Mouse (Mus musculus) lung, embryonic 14.5 days (tissue): ENCODE data around the gene Rpl4. TPM values are rescaled to one million over a fixed set of nuclear protein-coding genes. Genes with fewer than 3 reads are reported as not detected.
"Not testable (repeated sequence)": the region's sequence is repeated elsewhere in the genome, so short reads cannot be mapped to it uniquely, and the experiment has no call there.

Experiments used
- ATAC-seq: fragments of 200-750 bp; cut with Nextera tagmentation; 2 replicates; pipeline ENCODE4 v1.8.0; 2017; ENCODE audit warnings: mild to moderate bottlenecking, moderate TSS enrichment, moderate library complexity; ENCODE audit not compliant: insufficient read depth
- DNase-seq: peaks from one replicate; pipeline ENCODE4 v3.0.0-alpha.2; 2015
- H3K27ac ChIP-seq: fragments of 300-500 bp; sonication (generic); 2 replicates; pipeline ENCODE4 v1.5.1; 2014; ENCODE audit warnings: low read depth, mild to moderate bottlenecking, moderate library complexity
- H3K27me3 ChIP-seq: fragments of 300-500 bp; sonication (generic); 2 replicates; pipeline ENCODE4 v1.6.1; 2014; ENCODE audit warnings: low read length, control low read depth; ENCODE audit not compliant: insufficient read depth
- H3K36me3 ChIP-seq: fragments of 300-500 bp; sonication (generic); 2 replicates; pipeline ENCODE4 v1.6.1; 2014; ENCODE audit warnings: control low read depth; ENCODE audit not compliant: insufficient read depth
- H3K4me1 ChIP-seq: fragments of 300-500 bp; sonication (generic); 2 replicates; pipeline ENCODE4 v1.6.1; 2014; ENCODE audit warnings: antibody characterized with exemption, control low read depth; ENCODE audit not compliant: insufficient read depth
- H3K4me2 ChIP-seq: fragments of 300-500 bp; sonication (generic); 2 replicates; pipeline ENCODE4 v1.6.1; 2014; ENCODE audit warnings: mild to moderate bottlenecking
- H3K4me3 ChIP-seq: fragments of 300-500 bp; sonication (generic); 2 replicates; pipeline ENCODE4 v1.5.1; 2014; ENCODE audit warnings: low read depth, low read length
- H3K9ac ChIP-seq: fragments of 300-500 bp; sonication (generic); 2 replicates; pipeline ENCODE4 v1.6.1; 2014
- H3K9me3 ChIP-seq: fragments of 300-500 bp; sonication (generic); 2 replicates; pipeline ENCODE4 v1.6.1; 2016; ENCODE audit warnings: low read depth, low read length, control low read depth
- CTCF ChIP-seq: IDR thresholded peaks from 2 replicates; pipeline ENCODE4 v1.5.1; 2016; ENCODE audit warnings: antibody characterized with exemption, low read depth
- WGBS: fragments of 180-500 bp; shearing (Covaris S2); extraction: QIAGEN DNeasy Blood & Tissue Kit; methylation state at CpG from one replicate; pipeline ENCODE4 v1.1.7; 2014; 5-methylcytosine and 5-hydroxymethylcytosine counted together
- polyA plus RNA-seq: library from polyadenylated mRNA; unstranded; fragments of >200 nt; fragmentation: Nextera tagmentation; extraction: Ambion mirVana; gene quantifications from 2 replicates; pipeline ENCODE4 v1.2.1, GENCODE M21; 2014

Gene Rpl4
- polyA plus RNA-seq: 1,349 and 1,368 TPM in 2 replicates

DNA sequence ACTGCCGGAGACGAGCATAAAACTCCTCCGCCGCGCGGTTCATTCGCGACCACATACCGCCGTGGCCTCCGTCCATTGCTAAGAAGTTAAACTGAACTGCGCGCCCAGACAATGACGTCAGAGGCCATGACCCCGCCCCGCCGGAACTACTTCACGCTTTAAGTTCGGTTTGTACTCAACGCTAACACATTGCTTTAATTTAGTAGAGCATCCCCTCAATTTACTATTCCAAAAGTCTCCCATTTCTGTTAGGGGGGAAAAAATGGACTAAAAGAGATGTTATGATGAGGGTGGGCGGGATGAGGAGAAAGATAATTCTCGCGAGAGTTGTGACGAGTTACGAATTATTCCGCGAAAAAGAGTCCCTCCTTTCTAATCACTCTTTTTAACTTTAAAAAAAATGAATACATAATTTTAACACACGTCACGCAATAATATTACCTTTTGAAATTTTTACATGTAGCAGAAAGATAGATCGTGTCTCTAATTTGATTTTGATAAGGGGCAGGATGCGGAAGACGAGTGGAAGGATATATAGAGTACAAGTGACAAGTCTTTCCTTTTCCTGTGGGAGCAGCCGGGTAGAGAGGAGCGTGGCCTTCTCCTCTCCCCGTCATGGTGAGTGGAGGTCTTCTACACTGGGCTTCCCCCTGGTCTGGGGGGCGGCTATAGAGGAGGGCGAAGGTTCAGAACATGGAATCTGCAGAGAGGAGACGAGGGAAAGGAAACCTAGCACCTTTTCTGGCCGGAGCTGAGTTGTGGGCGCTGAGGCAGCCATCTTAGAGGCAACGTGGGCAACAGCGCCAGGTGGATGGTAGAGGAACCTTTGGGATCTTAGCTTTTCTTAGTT, at the start of gene Rpl4, which contains the start of gene Zwilch:
TSS of gene Rpl4 (plus strand) at position 560 of the 850 bp plus-strand sequence.
TSS of gene Zwilch (minus strand) at position 289 of the 850 bp plus-strand sequence.
- peak; percentile 80 for ATAC-seq
- peak within 1 kb of the TSS; percentile 64 for H3K4me3 ChIP-seq
- H3K4me2 ChIP-seq: peak within 1 kb of the TSS; percentile 73
- no peaks in the 10 kb centered on the region for H3K9me3 ChIP-seq
- H3K4me1 ChIP-seq: 0 out of 2 replicates have a peak, but pooled peaks cover 3% of the 10 kb centered on the region
- H3K36me3 ChIP-seq: peaks cover 38% of the 10 kb centered on the region
- WGBS: under 1% methylated on average over 42 of the region's 42 CpGs
- H3K27ac ChIP-seq: peak within 1 kb of the TSS; percentile 97
- H3K27me3 ChIP-seq: no peaks in the 10 kb centered on the region
- peak; percentile 24 for TF ChIP-seq CTCF
- peak within 1 kb of the TSS; percentile 95 for H3K9ac ChIP-seq
- peak; percentile 94 for DNase-seq

GRCm38 (mm10) chr9:64124846-64125245, 48.3 kb upstream of the Rpl4 start:
- not testable (repeated sequence) for H3K9me3 ChIP-seq, H3K9ac ChIP-seq, H3K27ac ChIP-seq, H3K4me2 ChIP-seq, H3K36me3 ChIP-seq, H3K4me3 ChIP-seq, H3K4me1 ChIP-seq, H3K27me3 ChIP-seq, ATAC-seq
- peak; percentile 20 for DNase-seq
- WGBS: 69% methylated on average over 3 of the region's 3 CpGs

DNA sequence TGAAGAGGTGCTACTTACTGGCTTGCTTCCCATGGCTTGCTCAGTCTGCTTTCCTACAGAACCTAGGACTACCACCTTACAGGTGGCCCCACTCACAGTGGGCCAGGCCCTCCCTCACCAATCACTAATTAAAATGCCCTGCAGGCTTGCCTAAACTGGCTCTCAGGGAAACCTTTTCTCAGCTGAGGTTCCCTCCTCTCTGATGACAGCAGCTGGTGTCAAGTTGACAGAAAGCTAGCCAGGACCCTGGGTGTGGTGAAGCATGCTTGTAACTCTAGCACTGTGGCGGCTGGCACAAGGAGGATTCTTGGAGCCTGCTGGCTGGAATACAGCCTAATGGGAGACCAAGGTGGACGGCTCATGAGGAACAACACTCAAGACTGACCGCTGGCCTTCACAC, 47.9 kb upstream of the Rpl4 start:
- ATAC-seq: no peak
- H3K27ac ChIP-seq: no peak overlapping the region
- WGBS: 55% methylated on average over 3 of the region's 3 CpGs

GRCm38 (mm10) chr9:64126121-64126520, 47.1 kb upstream of the Rpl4 start:
- 31% methylated on average over 12 of the region's 12 CpGs for WGBS
- Histone ChIP-seq H3K9ac (no peak overlapping the region), H3K4me2 (no peak overlapping the region), H3K4me3 (no peak overlapping the region), H3K9me3 (no peaks in the 10 kb centered on the region), H3K27ac (no peak overlapping the region), H3K4me1 (no peaks in the 10 kb centered on the region), H3K27me3 (no peaks in the 10 kb centered on the region), H3K36me3 (no peaks in the 10 kb centered on the region)
- ATAC-seq (no peak), DNase-seq (no peak)
- TF ChIP-seq CTCF: no peak

More for the DNA sequence above, 47.9 kb upstream of the Rpl4 start:
- no peak for TF ChIP-seq CTCF
- H3K4me3 ChIP-seq: no peak overlapping the region
- no peak overlapping the region for H3K9ac ChIP-seq
- H3K4me2 ChIP-seq: no peak overlapping the region
- H3K9me3 ChIP-seq: no peaks in the 10 kb centered on the region
- H3K36me3 ChIP-seq: no peaks in the 10 kb centered on the region
- H3K4me1 ChIP-seq: no peaks in the 10 kb centered on the region
- no peaks in the 10 kb centered on the region for H3K27me3 ChIP-seq
- DNase-seq: no peak

- Histone ChIP-seq H3K4me1 (no peaks in the 10 kb centered on the region), H3K27ac (no peak overlapping the region), H3K36me3 (peaks cover 7% of the 10 kb centered on the region), H3K4me2 (no peak overlapping the region), H3K9ac (no peak overlapping the region), H3K4me3 (no peak overlapping the region), H3K27me3 (no peaks in the 10 kb centered on the region), H3K9me3 (no peaks in the 10 kb centered on the region)
- ATAC-seq (no peak), DNase-seq (no peak)
- WGBS: 78% methylated on average over 6 of the region's 6 CpGs
- no peak for TF ChIP-seq CTCF
Measured at GRCm38 (mm10) chr9:64131623-64132022, 41.6 kb upstream of the Rpl4 start.

DNA sequence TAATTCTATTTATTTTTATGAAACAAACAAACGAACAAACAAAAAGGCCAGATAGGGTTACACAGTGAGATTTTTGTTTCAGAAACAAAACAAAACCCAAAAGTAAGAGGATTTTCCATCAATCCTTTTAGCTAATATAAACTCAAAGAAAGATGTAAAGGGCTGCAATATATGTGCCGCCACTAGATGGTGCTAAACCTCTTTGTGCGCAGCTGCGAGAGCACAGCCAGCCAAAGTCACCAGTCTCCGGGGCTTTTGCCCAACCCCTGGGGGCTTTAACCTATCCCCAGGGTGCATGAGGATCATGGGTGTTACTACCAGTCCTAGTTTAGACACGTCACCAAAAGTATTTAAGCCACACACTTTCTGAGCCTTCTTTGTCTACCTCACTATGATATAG, 34.3 kb upstream of the Rpl4 start:
- not testable (repeated sequence) for ATAC-seq
- peak; percentile 84 for DNase-seq
- H3K36me3 ChIP-seq: peaks cover 59% of the 10 kb centered on the region

DNA sequence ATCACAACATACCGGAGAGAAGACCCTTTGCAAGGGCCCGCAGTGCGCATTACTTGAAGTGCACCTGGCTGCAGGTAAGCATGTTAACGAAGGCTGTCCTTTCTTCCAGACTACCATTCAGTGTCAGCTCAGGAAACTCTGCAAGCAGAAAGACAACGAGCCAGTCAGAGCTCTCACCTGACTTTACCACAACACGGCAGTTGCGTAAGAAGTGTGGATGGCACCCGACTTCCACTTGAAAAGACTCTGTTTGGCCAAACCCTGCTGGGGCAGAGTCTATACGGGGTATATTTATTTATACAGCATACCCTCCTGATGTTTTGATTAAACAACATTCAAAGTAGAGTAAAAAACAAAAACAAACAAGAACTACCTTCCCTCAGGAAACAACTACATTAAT, 33.3 kb upstream of the Rpl4 start:
- DNase-seq: no peak
- Histone ChIP-seq H3K4me3 (no peak overlapping the region), H3K4me1 (no peaks in the 10 kb centered on the region), H3K27me3 (no peaks in the 10 kb centered on the region), H3K36me3 (peaks cover 67% of the 10 kb centered on the region), H3K9ac (no peak overlapping the region), H3K27ac (no peak overlapping the region), H3K9me3 (no peaks in the 10 kb centered on the region), H3K4me2 (no peak overlapping the region)
- WGBS: 79% methylated on average over 9 of the region's 9 CpGs
- no peak for ATAC-seq
- no peak for TF ChIP-seq CTCF

More for the DNA sequence above, 34.3 kb upstream of the Rpl4 start:
- H3K27me3 ChIP-seq, H3K9ac ChIP-seq, H3K9me3 ChIP-seq, H3K4me3 ChIP-seq, H3K27ac ChIP-seq, H3K4me1 ChIP-seq, H3K4me2 ChIP-seq: not testable (repeated sequence)
- WGBS: 6% methylated on average over 6 of the region's 6 CpGs
- peak; percentile 73 for TF ChIP-seq CTCF
